Mouse (Mus musculus) neural tube, embryonic 11.5 days (tissue): ENCODE results near the gene Sqstm1. TPM values are rescaled to one million over a fixed set of nuclear protein-coding genes. Genes with fewer than 3 reads are reported as not detected.
"Not testable (repeated sequence)": the region's sequence is repeated elsewhere in the genome, so short reads cannot be mapped to it uniquely, and the experiment has no call there.

ENCODE experiments used
- ATAC-seq: fragments of 200-750 bp; cut with Nextera tagmentation; 2 replicates; pipeline ENCODE4 v1.8.0; 2017; ENCODE audit warnings: moderate number of reproducible peaks, mild to moderate bottlenecking, moderate TSS enrichment, moderate library complexity; ENCODE audit not compliant: insufficient read depth, low FRiP score, low TSS enrichment
- DNase-seq: peaks from one replicate; pipeline ENCODE4 v3.0.0-alpha.2; 2015; ENCODE audit warnings: low spot score
- H3K27ac ChIP-seq: fragments of 300-500 bp; sonication (generic); 2 replicates; pipeline ENCODE4 v1.5.1; 2014; ENCODE audit warnings: low read depth, mild to moderate bottlenecking, low read length
- H3K27me3 ChIP-seq: fragments of 300-500 bp; sonication (generic); 2 replicates; pipeline ENCODE4 v1.6.1; 2014; ENCODE audit warnings: mild to moderate bottlenecking, low read length, mixed read lengths; ENCODE audit not compliant: control insufficient read depth, insufficient read depth
- H3K36me3 ChIP-seq: fragments of 300-500 bp; sonication (generic); 2 replicates; pipeline ENCODE4 v1.6.1; 2014; ENCODE audit warnings: mild to moderate bottlenecking, low read length, moderate library complexity, mixed read lengths; ENCODE audit not compliant: control insufficient read depth, insufficient read depth
- H3K4me1 ChIP-seq: fragments of 300-500 bp; sonication (generic); 2 replicates; pipeline ENCODE4 v1.6.1; 2014; ENCODE audit warnings: low read length, mixed read lengths; ENCODE audit not compliant: control insufficient read depth, insufficient read depth
- H3K4me2 ChIP-seq: fragments of 300-500 bp; sonication (generic); 2 replicates; pipeline ENCODE4 v1.6.1; 2014; ENCODE audit warnings: low read depth, mild to moderate bottlenecking, moderate library complexity
- H3K4me3 ChIP-seq: fragments of 300-500 bp; sonication (generic); 2 replicates; pipeline ENCODE4 v1.5.1; 2014; ENCODE audit warnings: low read depth, low read length
- H3K9ac ChIP-seq: fragments of 300-500 bp; sonication (generic); 2 replicates; pipeline ENCODE4 v1.6.1; 2014; ENCODE audit warnings: mild to moderate bottlenecking, low read length
- H3K9me3 ChIP-seq: fragments of 300-500 bp; sonication (generic); 2 replicates; pipeline ENCODE4 v1.6.1; 2016; ENCODE audit warnings: low read length; ENCODE audit not compliant: control insufficient read depth
- WGBS: fragments of 180-500 bp; shearing (Covaris S2); extraction: QIAGEN DNeasy Blood & Tissue Kit; methylation state at CpG from one replicate; pipeline ENCODE4 v1.1.7; 2014; 5-methylcytosine and 5-hydroxymethylcytosine counted together
- polyA plus RNA-seq: library from polyadenylated mRNA; unstranded; fragments of >200 nt; fragmentation: Nextera tagmentation; extraction: Ambion mirVana; gene quantifications from 2 replicates; pipeline ENCODE4 v1.2.1, GENCODE M21; 2014

The Sqstm1 gene
- polyA plus RNA-seq, 1 experiment from 2014 or later: 210 TPM

DNA sequence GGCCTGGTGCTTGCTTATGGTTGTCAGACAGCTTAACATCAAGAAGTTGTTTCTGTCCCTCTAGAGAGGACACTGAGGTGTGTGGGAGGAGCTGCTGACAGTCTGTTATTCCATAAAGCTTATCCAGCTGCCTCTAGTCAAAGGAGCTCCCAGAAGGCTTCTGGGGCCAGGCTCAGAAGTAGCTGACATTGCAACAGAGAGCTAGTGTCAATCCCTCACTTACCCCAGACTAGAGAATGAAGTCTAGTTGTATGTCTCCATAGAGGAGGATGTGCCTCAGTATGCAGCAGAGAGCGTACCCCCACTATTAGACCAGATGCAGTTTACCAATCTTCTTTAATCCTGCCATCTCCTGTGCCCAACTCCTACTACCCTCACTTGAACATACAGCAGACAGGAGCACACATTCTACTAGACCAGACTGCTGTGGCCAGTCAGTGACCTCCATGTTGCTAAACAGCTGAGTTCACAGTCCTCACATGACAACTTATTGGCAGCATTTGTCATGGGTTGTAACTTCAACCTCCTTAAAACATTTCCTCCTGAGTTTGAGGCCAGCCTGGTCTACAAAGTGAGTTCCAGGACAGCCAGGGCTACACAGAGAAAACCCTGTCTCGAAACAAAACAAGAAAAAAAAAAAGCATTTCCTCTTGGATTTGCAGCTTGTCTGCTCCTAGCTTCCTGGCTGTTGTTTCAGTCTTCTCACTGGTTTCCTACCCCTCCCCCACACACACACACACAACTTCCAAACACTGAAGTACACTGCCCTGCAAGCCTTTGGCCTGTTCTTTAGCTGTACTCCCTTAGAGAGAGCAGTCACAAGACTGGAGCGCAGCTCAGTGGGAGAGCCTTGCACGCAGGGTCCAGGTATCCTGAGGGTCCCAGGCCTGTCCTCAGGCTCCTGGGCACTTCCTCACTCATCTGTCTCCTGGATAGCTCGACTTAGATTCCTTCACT, 31.8 kb downstream of the Sqstm1 start:
- H3K4me1 ChIP-seq: 0 out of 2 replicates have a peak, but pooled peaks cover 4% of the 10 kb centered on the region
- H3K36me3 ChIP-seq: peaks cover 5% of the 10 kb centered on the region
- no peaks in the 10 kb centered on the region for H3K27me3 ChIP-seq
- H3K9ac ChIP-seq: no peak overlapping the region
- H3K27ac ChIP-seq: no peak overlapping the region
- H3K9me3 ChIP-seq: no peaks in the 10 kb centered on the region
- 82% methylated on average over 5 of the region's 5 CpGs for WGBS
- ATAC-seq: no peak
- no peak overlapping the region for H3K4me3 ChIP-seq
- H3K4me2 ChIP-seq: no peak overlapping the region
- no peak for DNase-seq

DNA sequence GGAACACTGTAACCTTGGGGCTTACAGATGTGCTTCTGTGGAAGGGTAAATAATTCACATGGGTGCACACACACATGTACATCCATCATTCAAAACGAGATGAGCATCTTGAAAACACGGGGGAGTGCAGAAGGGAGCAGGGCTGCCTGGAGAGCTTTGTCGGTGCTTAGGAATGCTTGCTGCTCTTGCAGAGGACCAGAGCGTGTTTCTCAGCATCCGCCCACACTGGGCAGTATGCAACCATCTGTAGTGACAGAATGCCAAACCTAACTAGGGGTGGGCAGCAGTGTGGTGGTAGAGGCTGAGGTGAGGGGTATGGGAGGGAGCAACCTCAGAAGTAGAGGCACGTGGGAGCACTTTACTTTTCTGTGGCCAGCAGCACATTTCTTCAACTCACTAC, 33.5 kb downstream of the Sqstm1 start:
- no peak overlapping the region for H3K27ac ChIP-seq
- H3K4me3 ChIP-seq: no peak overlapping the region
- H3K27me3 ChIP-seq: no peaks in the 10 kb centered on the region
- no peaks in the 10 kb centered on the region for H3K9me3 ChIP-seq
- H3K36me3 ChIP-seq: peaks cover 5% of the 10 kb centered on the region
- ATAC-seq (no peak), DNase-seq (no peak)
- H3K4me2 ChIP-seq: no peak overlapping the region
- no peak overlapping the region for H3K9ac ChIP-seq
- 87% methylated on average over 6 of the region's 6 CpGs for WGBS
- 0 out of 2 replicates have a peak, but pooled peaks cover 4% of the 10 kb centered on the region for H3K4me1 ChIP-seq

DNA sequence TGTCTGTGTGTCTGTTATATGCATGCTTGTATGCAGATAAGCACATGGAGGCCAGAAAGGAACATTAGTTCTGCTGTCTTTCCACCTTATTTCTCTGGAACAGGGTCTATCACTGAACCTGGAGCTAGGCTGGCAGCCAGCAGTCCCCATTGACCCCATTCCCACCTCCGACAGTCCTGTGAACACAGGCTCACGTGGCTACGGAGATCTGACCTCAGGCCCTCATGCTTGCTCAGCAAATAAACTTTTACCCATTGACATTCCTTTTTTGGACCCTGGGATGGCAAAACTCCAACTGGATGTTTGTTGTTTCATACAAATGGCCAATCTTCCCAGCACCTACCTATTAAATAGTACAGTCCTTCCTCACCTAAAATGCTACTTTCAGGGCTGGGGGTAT, 34.3 kb downstream of the Sqstm1 start:
- Histone ChIP-seq H3K4me2 (no peak overlapping the region), H3K4me3 (no peak overlapping the region), H3K36me3 (peaks cover 5% of the 10 kb centered on the region), H3K9me3 (no peaks in the 10 kb centered on the region), H3K9ac (no peak overlapping the region), H3K27me3 (no peaks in the 10 kb centered on the region), H3K27ac (no peak overlapping the region), H3K4me1 (0 out of 2 replicates have a peak, but pooled peaks cover 4% of the 10 kb centered on the region)
- DNase-seq: no peak
- 90% methylated on average over 3 of the region's 3 CpGs for WGBS
- ATAC-seq: no peak

DNA sequence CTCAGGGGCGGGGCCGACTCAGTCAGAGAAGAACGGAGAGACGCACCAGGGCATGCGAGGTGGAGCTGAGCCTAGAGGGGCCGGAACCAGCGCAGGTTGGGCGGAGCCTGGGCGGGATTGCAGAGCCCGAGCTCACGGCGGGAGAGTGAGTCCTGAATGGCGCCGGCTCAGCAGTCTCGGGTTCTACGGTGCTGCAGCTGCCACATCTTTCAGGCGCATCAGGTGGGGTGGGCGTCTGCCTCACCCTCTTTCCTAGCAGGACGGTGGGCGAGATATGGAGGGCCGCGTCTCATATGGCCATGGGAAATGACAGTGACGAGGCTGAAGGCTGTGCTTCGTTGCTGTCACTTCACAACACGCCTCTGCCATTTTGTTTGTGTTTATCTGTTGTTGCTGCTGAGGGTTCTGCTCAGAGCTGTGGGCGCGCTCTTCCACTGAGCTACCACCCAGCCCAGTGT, 35.9 kb downstream of the Sqstm1 start:
- Histone ChIP-seq H3K27me3 (no peaks in the 10 kb centered on the region), H3K27ac (no peak overlapping the region), H3K4me2 (peak overlapping the region; percentile 75), H3K36me3 (peaks cover 2% of the 10 kb centered on the region; the same call in 1 of the 2 replicates), H3K9me3 (no peaks in the 10 kb centered on the region), H3K4me3 (peak overlapping the region; percentile 73), H3K4me1 (0 out of 2 replicates have a peak, but pooled peaks cover 4% of the 10 kb centered on the region), H3K9ac (peak overlapping the region; percentile 72)
- ATAC-seq (peak; percentile 98), DNase-seq (peak; percentile 98)
- 0% methylated on average over 23 of the region's 27 CpGs for WGBS

DNA sequence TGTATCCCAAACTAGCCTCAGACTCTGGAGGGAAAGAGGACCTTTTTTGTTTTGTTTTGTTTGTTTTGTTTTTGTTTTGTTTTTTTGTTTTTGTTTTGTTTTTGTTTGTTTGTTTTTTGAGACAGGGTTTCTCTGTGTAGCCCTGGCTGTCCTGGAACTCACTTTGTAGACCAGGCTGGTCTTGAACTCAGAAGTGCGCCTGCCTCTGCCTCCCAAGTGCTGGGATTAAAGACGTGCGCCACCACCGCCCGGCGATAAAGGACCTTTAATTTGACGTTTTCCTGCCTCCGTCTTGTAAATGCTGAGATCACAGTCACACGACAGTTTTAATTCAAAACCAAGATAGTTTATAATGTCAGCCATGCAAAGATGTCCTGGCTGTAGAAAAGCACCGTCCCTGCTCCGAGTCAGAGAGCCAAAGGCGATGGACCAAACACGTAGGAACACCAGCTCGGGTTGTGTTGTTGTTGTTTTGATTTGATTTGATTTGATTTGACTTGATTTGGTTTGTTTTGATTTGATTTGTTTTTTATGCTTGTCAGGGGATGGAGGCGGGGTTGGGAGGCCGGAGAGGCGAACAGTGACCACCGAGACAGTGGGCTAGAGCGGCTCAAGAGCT, 36.4 kb downstream of the Sqstm1 start, which contains the start of gene Mrnip:
Mrnip (plus strand) TSS at position 334 of the 619 bp plus-strand sequence.
- 6% methylated on average over 19 of the region's 19 CpGs for WGBS
- peak within 1 kb of the TSS; percentile 73 for H3K4me3 ChIP-seq

DNA sequence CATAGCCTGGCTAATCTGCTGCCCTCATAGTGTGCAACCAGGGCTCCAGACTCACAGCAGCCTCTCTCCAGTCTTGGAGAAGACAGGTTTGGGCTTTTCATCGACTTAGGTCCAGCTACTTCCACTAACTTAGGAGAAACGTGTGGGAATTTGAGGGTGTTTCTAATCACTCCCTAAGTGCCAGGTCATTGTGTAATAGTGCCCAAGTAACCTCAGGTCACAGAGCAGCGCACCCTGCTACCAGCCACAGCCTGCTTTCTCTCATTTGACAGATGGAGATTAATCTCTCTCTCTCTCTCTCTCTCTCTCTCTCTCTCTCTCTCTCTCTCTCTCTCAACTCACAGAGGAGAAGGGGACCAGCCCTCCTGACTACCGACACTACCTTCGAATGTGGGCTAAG, 42.3 kb downstream of the Sqstm1 start:
- H3K4me2 ChIP-seq: no peak overlapping the region
- H3K4me3 ChIP-seq: no peak overlapping the region
- ATAC-seq (no peak), DNase-seq (no peak)
- no peaks in the 10 kb centered on the region for H3K27me3 ChIP-seq
- no peak overlapping the region for H3K9ac ChIP-seq
- 84% methylated on average over 5 of the region's 5 CpGs for WGBS
- no peaks in the 10 kb centered on the region for H3K36me3 ChIP-seq
- H3K4me1 ChIP-seq: no peaks in the 10 kb centered on the region
- no peak overlapping the region for H3K27ac ChIP-seq
- H3K9me3 ChIP-seq: no peaks in the 10 kb centered on the region

More for the DNA sequence above, 36.4 kb downstream of the Sqstm1 start, which contains the start of gene Mrnip:
- H3K27ac ChIP-seq, H3K4me1 ChIP-seq, H3K36me3 ChIP-seq, DNase-seq, H3K27me3 ChIP-seq, H3K9me3 ChIP-seq: not testable (repeated sequence)
- peak; percentile 36 for ATAC-seq
- peak within 1 kb of the TSS; percentile 75 for H3K4me2 ChIP-seq
- H3K9ac ChIP-seq: peak within 1 kb of the TSS; percentile 72

- no peak for DNase-seq
Observed at GRCm38 (mm10) chr11:50162338-50163050, 48.1 kb downstream of the Sqstm1 start.

GRCm38 (mm10) chr11:50161578-50162304, 48.9 kb downstream of the Sqstm1 start:
- DNase-seq: peak; percentile 72

More at GRCm38 (mm10) chr11:50162338-50163050, 48.1 kb downstream of the Sqstm1 start:
- 79% methylated on average over 3 of the region's 3 CpGs for WGBS
- no peaks in the 10 kb centered on the region for H3K9me3 ChIP-seq
- H3K27me3 ChIP-seq: no peaks in the 10 kb centered on the region
- peaks cover 5% of the 10 kb centered on the region for H3K36me3 ChIP-seq
- no peak for ATAC-seq
- no peak overlapping the region for H3K4me3 ChIP-seq
- no peaks in the 10 kb centered on the region for H3K4me1 ChIP-seq
- H3K9ac ChIP-seq: no peak overlapping the region
- H3K4me2 ChIP-seq: no peak overlapping the region
- H3K27ac ChIP-seq: no peak overlapping the region

More at GRCm38 (mm10) chr11:50161578-50162304, 48.9 kb downstream of the Sqstm1 start:
- H3K27me3 ChIP-seq: no peaks in the 10 kb centered on the region
- H3K4me2 ChIP-seq: no peak overlapping the region
- WGBS: 55% methylated on average over 10 of the region's 10 CpGs
- H3K27ac ChIP-seq: no peak overlapping the region
- no peak for ATAC-seq
- peaks cover 11% of the 10 kb centered on the region for H3K36me3 ChIP-seq
- no peak overlapping the region for H3K9ac ChIP-seq
- H3K4me1 ChIP-seq: no peaks in the 10 kb centered on the region
- H3K9me3 ChIP-seq: no peaks in the 10 kb centered on the region
- H3K4me3 ChIP-seq: no peak overlapping the region
